Mouse (Mus musculus) thymus, adult 18-20 months (tissue): ENCODE data around the gene Vps11.
"Not testable (repeated sequence)": the region's sequence is repeated elsewhere in the genome, so short reads cannot be mapped to it uniquely, and the experiment has no call there.

ENCODE experiments used
- DNase-seq, 2 experiments: peaks; one replicate each; pipeline ENCODE4 v3.0.0; 2022; ENCODE audit warnings: mixed read lengths in 2 of 2

The Vps11 gene

GRCm38 (mm10) chr9:44361190-44361917 is at the start of gene Vps11:
Vps11 (minus strand) TSS chr9:44361670.
- DNase-seq, result peak; percentile 89 to 93

- no peak for DNase-seq
These were observed 49.3 kb upstream of the Vps11 start for GRCm38 (mm10) chr9:44410647-44411336.

DNA sequence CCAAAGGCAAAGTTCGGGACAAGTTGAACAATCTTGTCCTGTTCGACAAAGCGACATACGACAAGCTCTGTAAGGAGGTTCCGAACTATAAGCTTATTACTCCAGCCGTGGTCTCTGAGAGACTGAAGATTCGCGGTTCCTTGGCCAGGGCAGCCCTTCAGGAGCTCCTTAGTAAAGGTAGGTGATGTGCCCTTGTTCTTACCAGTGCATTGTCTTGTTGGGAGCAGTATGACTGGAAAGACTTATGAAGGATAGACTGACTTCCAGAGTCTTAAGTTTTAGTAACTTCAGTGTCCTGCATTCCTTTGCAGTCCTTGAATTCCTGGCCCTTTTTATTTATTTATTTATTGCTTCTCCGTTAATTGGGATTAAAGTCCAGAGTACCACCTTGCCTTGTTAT is 47.2 kb upstream of the Vps11 start:
- not testable (repeated sequence) for DNase-seq

- DNase-seq, result no peak
These were observed 46.3 kb upstream of the Vps11 start for GRCm38 (mm10) chr9:44407752-44408097.

- DNase-seq, result peak; percentile 79 to 86
These were observed 45.7 kb upstream of the Vps11 start, which contains the start of the genes Rps25 and Trappc4 for GRCm38 (mm10) chr9:44406906-44407751. Rps25 (plus strand) TSS chr9:44407139. Trappc4 (minus strand) TSS chr9:44407600.

DNA sequence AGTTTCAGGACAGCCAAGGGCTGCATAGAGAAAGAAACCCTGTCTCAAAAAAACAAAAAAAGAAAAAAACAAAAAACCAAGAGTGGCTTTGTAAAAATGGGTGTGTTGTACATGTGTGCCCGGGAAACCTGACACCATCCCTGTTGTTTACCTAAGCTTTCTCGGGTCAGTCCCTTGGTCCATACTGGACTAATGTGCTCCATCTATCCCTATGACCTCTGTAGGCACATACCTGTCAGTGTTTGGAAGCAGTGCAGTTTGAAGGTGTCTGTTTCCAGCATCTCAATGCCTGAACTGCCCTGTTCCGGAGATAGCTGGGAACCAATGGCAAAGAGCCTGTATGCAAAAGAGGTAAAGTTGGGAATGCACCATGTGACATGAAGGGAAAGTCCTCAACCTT is 43.5 kb upstream of the Vps11 start:
- DNase-seq, result no peak

DNA sequence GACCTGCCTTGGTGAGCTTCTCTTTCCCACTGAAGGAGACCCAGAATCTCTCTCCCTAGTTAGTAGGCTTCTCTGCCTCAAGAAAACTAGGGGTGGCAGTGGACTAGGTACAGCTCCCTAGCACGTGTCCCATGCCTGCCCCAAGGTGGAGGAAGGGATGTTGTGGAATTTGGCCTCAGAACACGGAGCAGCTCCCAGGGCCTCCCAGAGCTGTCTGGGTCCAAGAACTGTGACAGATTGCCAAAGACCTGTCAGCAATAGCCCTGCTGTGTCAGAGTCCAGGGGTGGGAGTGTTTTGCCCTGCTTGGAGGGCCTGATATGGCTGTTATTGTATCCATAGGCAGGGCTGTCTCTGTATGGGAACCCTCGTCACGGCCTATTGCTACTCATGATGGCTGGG is 39.6 kb upstream of the Vps11 start:
- DNase-seq, result no peak

GRCm38 (mm10) chr9:44399795-44400114 is 38.3 kb upstream of the Vps11 start:
- no peak for DNase-seq

DNA sequence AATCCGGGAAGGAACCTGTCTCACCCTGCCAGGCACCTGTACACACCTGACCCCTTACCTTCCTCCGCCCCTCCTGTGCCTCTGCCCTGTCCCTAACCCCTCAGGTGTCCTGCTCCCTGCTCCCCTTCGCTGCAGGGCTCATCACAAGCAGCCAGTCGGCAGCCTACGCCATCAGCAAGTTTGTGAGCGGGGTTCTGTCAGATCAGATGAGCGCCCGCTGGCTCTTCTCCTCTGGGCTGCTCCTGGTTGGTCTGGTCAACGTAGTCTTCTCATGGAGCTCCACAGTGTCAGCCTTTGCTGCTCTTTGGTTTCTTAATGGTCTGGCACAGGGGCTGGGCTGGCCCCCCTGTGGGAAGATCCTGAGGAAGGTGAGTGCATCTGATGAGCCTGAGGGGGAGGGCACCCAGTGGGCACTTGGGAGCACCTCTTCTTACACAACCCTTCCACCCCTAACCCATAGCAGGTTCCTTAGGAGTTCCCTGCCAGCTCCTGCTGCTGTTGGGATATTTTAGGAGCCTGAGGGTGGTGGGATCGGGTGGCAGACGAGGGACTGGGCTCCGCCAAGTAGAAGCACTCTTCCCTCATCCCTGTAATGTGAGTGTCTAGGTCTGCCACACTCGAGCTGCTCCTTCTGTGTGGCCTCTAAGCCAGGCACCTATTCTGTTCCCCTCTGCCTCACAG is 37.8 kb upstream of the Vps11 start:
- DNase-seq, result no peak

DNA sequence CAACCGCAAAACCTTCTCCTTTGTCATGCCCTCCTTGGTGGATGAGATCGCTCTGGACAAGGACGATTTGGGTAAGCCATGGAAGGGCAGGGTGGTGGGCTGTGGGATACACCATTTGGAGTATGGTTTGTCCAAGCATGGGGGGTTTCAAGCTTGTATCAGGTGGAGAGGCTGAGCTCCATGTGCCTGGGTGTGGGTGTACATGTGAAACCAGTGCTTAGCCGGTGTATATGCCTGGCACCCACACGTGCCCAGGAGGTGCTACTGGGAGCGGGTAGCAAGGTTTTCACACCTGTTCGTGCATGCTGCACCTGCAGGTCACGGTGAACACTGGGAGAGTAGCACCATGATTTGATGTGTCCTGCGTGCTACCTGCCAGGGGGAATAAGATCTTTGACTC is 37.1 kb upstream of the Vps11 start:
- no peak for DNase-seq

GRCm38 (mm10) chr9:44398087-44398486 is 36.6 kb upstream of the Vps11 start:
- no peak for DNase-seq

GRCm38 (mm10) chr9:44396684-44397411 is 35.4 kb upstream of the Vps11 start, which contains the start of gene Slc37a4:
Slc37a4 (plus strand) TSS chr9:44396852.
- peak; percentile 86 to 90 for DNase-seq

DNA sequence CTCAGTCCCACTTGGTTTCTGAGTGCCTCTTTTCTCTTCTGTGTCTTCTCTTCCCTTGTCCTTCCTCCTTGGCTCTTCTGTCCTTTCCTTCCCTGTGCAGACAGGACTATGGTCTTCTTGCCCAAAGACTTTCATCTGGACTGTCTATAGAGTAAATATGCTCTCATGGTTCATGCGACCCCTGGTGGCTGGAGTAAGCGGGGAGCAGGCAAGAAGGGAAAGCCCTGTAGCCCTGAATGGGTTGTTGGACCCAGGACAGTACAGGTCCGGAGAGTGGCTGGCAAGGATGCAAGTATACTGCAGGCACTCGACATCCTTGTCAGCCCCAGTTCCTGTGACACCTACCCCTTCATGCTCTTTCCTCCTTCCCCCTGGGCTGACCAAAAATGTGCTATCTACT is 30.0 kb upstream of the Vps11 start:
- no peak for DNase-seq

GRCm38 (mm10) chr9:44389273-44389672 is 27.8 kb upstream of the Vps11 start:
- DNase-seq, result peak in 1 of 2 experiments; percentile 15

- no peak for DNase-seq
These were observed 25.8 kb upstream of the Vps11 start for GRCm38 (mm10) chr9:44387221-44387620.

DNA sequence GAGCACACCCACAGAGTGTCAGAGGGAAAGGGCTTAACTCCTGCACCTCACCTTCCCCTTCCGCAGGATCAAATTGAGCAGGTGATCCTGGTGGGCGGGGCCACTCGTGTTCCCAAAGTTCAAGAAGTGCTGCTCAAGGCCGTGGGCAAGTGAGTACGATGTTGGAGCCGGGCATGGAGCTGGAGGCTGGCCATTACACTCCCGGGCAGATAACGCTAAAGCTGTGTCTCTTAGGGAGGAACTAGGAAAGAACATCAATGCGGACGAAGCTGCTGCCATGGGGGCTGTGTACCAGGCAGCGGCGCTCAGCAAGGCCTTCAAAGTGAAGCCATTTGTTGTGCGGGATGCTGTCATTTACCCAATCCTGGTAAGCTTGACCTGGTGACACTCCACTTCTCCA is 23.1 kb upstream of the Vps11 start:
- no peak for DNase-seq

DNA sequence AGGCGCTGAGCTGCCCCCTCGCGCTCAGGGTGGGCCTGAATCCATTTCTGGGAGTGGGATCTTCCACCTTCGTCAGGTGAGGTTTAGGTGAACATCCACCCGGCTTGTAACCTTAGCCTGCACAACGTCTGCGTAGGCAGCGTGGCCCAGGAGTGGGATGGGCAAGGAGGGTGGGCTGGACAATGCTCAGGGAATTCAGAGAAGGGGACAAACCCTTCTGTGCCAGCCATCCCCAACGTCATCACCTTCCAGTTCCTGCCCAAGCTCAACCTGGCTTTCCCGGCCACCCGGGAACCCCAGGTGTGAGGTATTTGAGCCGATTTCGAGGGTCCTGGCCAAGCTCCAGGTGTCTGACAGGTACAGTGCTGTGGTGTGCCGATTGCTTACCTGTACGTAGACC is 18.4 kb upstream of the Vps11 start:
- DNase-seq, result no peak

- DNase-seq, result peak; percentile 98 to 99
These were observed 17.8 kb upstream of the Vps11 start, which contains the start of gene Hyou1 for GRCm38 (mm10) chr9:44379054-44379834. Hyou1 (plus strand) TSS chr9:44379490.

- no peak for DNase-seq
These were observed 16.8 kb upstream of the Vps11 start for GRCm38 (mm10) chr9:44378153-44378730.

GRCm38 (mm10) chr9:44377335-44377734 is 15.9 kb upstream of the Vps11 start:
- DNase-seq, result not testable (repeated sequence)

- no peak for DNase-seq
These were observed 14.7 kb upstream of the Vps11 start for GRCm38 (mm10) chr9:44376141-44376540.
